Mouse (Mus musculus): Measurements from ENCODE around the gene Frem2. TPM values are rescaled to one million over a fixed set of nuclear protein-coding genes. Genes with fewer than 3 reads are reported as not detected.

Gene Frem2
- polyA plus RNA-seq, 1 experiment from 2014 or later, result 5.8 TPM

- 0 out of 2 replicates have a peak, but pooled peaks cover 3% of the 10 kb centered on the region for H3K4me1 ChIP-seq
- H3K4me3 ChIP-seq (replicated peaks), result no peak overlapping the region
- H3K9ac ChIP-seq, result no peak overlapping the region
- WGBS, result 67% methylated on average over 10 of the region's 10 CpGs
- H3K4me2 ChIP-seq (replicated peaks), result no peak overlapping the region
- no peak for ATAC-seq (ENCODE audit: insufficient number of reproducible peaks, low FRiP score, low TSS enrichment, low read depth)
- H3K27ac ChIP-seq (replicated peaks), result no peak overlapping the region
- H3K36me3 ChIP-seq, result no peaks in the 10 kb centered on the region
- H3K9me3 ChIP-seq (replicated peaks), result no peaks in the 10 kb centered on the region
- H3K27me3 ChIP-seq, result no peaks in the 10 kb centered on the region
Observed at GRCm38 (mm10) chr3:53555031-53555952, 101.9 kb downstream of the Frem2 start.

DNA sequence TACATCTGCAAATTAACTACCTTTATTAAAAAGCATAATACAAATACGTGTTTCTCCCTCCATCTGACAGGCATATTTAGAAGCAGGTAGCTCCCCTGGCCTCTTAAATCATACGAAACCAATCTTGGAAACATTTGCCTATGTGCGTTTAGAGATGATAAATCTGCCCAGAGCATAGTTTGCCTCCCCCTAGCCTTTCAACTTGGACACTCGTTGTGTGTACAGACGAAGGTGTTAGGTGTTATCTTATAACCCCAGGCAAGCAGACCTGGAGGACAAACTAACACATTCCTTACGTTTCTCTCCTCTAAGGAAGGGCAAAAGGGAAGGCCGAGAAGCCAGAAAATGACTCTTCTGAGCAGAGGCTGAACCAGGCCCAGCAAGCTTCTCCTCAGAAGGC lies 104.5 kb downstream of the Frem2 start:
- H3K4me2 ChIP-seq (replicated peaks), result no peak overlapping the region
- H3K27me3 ChIP-seq, result no peaks in the 10 kb centered on the region
- no peak overlapping the region for H3K9ac ChIP-seq
- no peaks in the 10 kb centered on the region for H3K9me3 ChIP-seq (replicated peaks)
- no peaks in the 10 kb centered on the region for H3K4me1 ChIP-seq
- ATAC-seq (ENCODE audit: insufficient number of reproducible peaks, low FRiP score, low TSS enrichment, low read depth), result no peak
- 0 out of 2 replicates have a peak, but pooled peaks cover 3% of the 10 kb centered on the region for H3K36me3 ChIP-seq
- no peak overlapping the region for H3K4me3 ChIP-seq (replicated peaks)
- no peak overlapping the region for H3K27ac ChIP-seq (replicated peaks)
- WGBS, result 68% methylated on average over 7 of the region's 7 CpGs

DNA sequence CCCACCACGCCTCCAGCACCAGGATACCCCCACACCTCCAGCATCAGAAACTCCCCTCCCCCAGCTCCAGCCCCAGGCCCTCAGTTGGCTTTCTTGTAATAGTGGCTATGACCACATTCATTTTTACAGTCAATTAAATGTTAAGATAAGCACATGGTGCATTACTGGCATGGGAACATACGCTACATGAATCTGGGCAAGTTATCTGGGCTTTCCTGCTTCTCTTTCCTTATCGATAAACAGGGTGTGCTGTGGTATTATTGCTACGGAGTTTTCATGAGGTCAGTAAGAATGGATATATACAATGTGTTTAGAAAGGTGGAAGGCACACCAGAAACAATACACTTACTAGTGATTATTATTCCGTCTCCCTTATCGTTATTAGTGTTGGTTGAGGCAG lies 125.1 kb downstream of the Frem2 start:
- no peak for ATAC-seq (ENCODE audit: insufficient number of reproducible peaks, low FRiP score, low TSS enrichment, low read depth)
- WGBS, result 83% methylated on average over 6 of the region's 6 CpGs
- H3K9me3 ChIP-seq (replicated peaks), result no peaks in the 10 kb centered on the region
- no peaks in the 10 kb centered on the region for H3K4me1 ChIP-seq
- H3K9ac ChIP-seq, result no peak overlapping the region
- H3K36me3 ChIP-seq, result no peaks in the 10 kb centered on the region
- no peak overlapping the region for H3K4me2 ChIP-seq (replicated peaks)
- no peak overlapping the region for H3K4me3 ChIP-seq (replicated peaks)
- no peak overlapping the region for H3K27ac ChIP-seq (replicated peaks)
- H3K27me3 ChIP-seq, result no peaks in the 10 kb centered on the region

DNA sequence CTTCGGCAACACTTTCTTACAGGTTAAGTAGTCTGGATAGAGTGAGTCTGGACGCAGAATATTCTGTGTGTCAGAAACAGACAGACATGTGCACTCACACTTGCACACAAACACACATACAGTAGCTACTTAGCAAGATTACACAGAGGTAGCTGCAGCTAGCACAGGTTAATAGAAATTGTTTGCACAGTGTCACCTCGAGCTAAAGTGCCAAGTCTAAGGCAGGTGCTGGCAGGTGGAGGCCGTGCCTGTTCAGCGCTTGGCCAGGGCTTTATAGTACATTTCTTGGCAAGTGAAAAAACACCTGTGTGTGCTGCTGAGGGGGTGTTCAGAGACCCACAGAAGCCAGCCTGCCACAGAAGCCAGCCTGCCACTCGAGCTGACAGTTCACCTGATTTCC lies 126.8 kb downstream of the Frem2 start:
- Histone ChIP-seq H3K27ac (replicated peaks) (no peak overlapping the region), H3K36me3 (no peaks in the 10 kb centered on the region), H3K4me3 (replicated peaks) (no peak overlapping the region), H3K27me3 (no peaks in the 10 kb centered on the region), H3K9ac (no peak overlapping the region), H3K4me1 (no peaks in the 10 kb centered on the region), H3K4me2 (replicated peaks) (no peak overlapping the region), H3K9me3 (replicated peaks) (no peaks in the 10 kb centered on the region)
- no peak for ATAC-seq (ENCODE audit: insufficient number of reproducible peaks, low FRiP score, low TSS enrichment, low read depth)
- 72% methylated on average over 6 of the region's 6 CpGs for WGBS

- no peaks in the 10 kb centered on the region for H3K4me1 ChIP-seq
- H3K27me3 ChIP-seq, result no peaks in the 10 kb centered on the region
- peak overlapping the region; percentile 55 for H3K4me2 ChIP-seq (replicated peaks)
- peak overlapping the region; percentile 38 for H3K4me3 ChIP-seq (replicated peaks)
- 0 out of 2 replicates have a peak, but pooled peaks have one; percentile 24 for ATAC-seq (ENCODE audit: insufficient number of reproducible peaks, low FRiP score, low TSS enrichment, low read depth)
- no peak overlapping the region for H3K9ac ChIP-seq
- no peaks in the 10 kb centered on the region for H3K9me3 ChIP-seq (replicated peaks)
- WGBS, result 11% methylated on average over 21 of the region's 21 CpGs
- H3K36me3 ChIP-seq, result no peaks in the 10 kb centered on the region
- H3K27ac ChIP-seq (replicated peaks), result no peak overlapping the region
Observed at GRCm38 (mm10) chr3:53525737-53526136, 131.4 kb downstream of the Frem2 start.

- Histone ChIP-seq H3K4me1 (no peaks in the 10 kb centered on the region), H3K27ac (replicated peaks) (no peak overlapping the region), H3K36me3 (no peaks in the 10 kb centered on the region), H3K9me3 (replicated peaks) (no peaks in the 10 kb centered on the region), H3K27me3 (no peaks in the 10 kb centered on the region), H3K4me2 (replicated peaks) (no peak overlapping the region), H3K4me3 (replicated peaks) (no peak overlapping the region), H3K9ac (no peak overlapping the region)
- ATAC-seq (ENCODE audit: insufficient number of reproducible peaks, low FRiP score, low TSS enrichment, low read depth), result no peak
- 92% methylated on average over 10 of the region's 10 CpGs for WGBS
Observed at GRCm38 (mm10) chr3:53522794-53523193, 134.4 kb downstream of the Frem2 start.

DNA sequence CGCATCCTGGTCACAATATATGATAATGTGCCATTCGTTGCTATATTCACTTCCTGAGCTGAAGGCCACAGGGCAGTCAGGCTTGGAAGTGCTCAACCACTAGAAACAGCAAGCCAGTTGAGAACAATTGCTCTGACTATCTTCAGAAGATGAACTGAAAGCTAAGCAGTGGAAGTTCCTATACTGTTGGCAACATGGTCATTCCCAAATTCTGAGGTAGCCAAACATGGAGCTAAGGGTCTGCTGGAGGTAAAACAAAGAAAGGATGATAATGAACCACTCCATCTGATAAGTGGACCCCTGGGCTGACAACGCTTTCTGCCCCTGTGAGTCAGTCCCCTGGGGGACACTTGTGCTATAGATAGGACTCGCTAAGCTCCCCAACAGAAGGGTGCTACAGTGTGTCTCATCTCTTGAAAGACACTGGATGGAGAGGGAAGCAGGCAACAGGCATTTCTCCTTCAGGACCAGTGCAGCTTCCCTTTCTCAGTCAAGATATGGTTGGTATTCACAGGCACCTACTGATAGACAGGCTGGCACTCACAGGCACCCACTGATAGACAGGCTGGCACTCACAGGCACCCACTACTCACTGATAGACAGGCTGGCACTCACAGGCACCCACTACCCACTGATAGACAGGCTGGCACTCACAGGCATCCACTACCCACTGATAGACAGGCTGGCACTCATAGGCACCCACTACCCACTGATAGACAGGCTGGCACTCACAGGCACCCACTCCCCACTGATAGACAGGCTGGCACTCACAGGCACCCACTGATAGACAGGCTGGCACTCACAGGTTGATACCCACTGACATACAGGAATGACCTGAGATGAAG lies 142.7 kb downstream of the Frem2 start:
- Histone ChIP-seq H3K4me1 (no peaks in the 10 kb centered on the region), H3K9me3 (replicated peaks) (no peaks in the 10 kb centered on the region), H3K4me2 (replicated peaks) (no peak overlapping the region), H3K4me3 (replicated peaks) (no peak overlapping the region), H3K9ac (no peak overlapping the region), H3K27me3 (no peaks in the 10 kb centered on the region), H3K36me3 (no peaks in the 10 kb centered on the region), H3K27ac (replicated peaks) (no peak overlapping the region)
- ATAC-seq (ENCODE audit: insufficient number of reproducible peaks, low FRiP score, low TSS enrichment, low read depth), result no peak
- 83% methylated on average over 4 of the region's 4 CpGs for WGBS

GRCm38 (mm10) chr3:53513096-53513495 lies 144.1 kb downstream of the Frem2 start:
- Histone ChIP-seq H3K27me3 (no peaks in the 10 kb centered on the region), H3K4me3 (replicated peaks) (no peak overlapping the region), H3K27ac (replicated peaks) (no peak overlapping the region), H3K9me3 (replicated peaks) (no peaks in the 10 kb centered on the region), H3K9ac (no peak overlapping the region), H3K36me3 (no peaks in the 10 kb centered on the region), H3K4me2 (replicated peaks) (no peak overlapping the region), H3K4me1 (no peaks in the 10 kb centered on the region)
- ATAC-seq (ENCODE audit: insufficient number of reproducible peaks, low FRiP score, low TSS enrichment, low read depth), result no peak
- 43% methylated on average over 5 of the region's 5 CpGs for WGBS

DNA sequence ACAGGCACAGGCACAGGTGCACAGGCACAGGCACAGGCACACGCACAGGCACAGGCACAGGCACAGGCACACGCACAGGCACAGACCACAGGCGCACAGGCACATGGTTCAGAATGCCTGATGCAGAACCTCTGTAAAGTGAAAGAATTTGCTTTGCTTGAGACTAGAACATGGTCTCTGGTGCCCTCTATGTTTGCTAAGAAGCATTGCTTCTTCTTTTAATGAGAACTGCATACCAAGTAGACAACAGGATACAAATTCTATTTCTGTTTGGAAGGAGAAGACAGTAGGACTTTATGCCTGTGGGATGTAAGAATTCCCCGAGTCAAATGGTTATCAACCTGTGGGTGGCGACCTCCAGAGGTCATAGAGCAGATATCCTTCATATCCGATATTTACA lies 154.7 kb downstream of the Frem2 start:
- Histone ChIP-seq H3K4me2 (replicated peaks) (no peak overlapping the region), H3K4me3 (replicated peaks) (no peak overlapping the region), H3K9me3 (replicated peaks) (no peaks in the 10 kb centered on the region), H3K27ac (replicated peaks) (no peak overlapping the region), H3K36me3 (no peaks in the 10 kb centered on the region), H3K4me1 (peaks cover 6% of the 10 kb centered on the region; the same call in 1 of the 2 replicates), H3K27me3 (no peaks in the 10 kb centered on the region), H3K9ac (no peak overlapping the region)
- 67% methylated on average over 6 of the region's 6 CpGs for WGBS
- no peak for ATAC-seq (ENCODE audit: insufficient number of reproducible peaks, low FRiP score, low TSS enrichment, low read depth)

GRCm38 (mm10) chr3:53498351-53498905 lies 158.7 kb downstream of the Frem2 start:
- H3K27ac ChIP-seq (replicated peaks), result no peak overlapping the region
- no peak overlapping the region for H3K4me2 ChIP-seq (replicated peaks)
- H3K9ac ChIP-seq, result no peak overlapping the region
- no peak for ATAC-seq (ENCODE audit: insufficient number of reproducible peaks, low FRiP score, low TSS enrichment, low read depth)
- WGBS, result 61% methylated on average over 6 of the region's 6 CpGs
- no peak overlapping the region for H3K4me3 ChIP-seq (replicated peaks)
- H3K36me3 ChIP-seq, result no peaks in the 10 kb centered on the region
- H3K9me3 ChIP-seq (replicated peaks), result no peaks in the 10 kb centered on the region
- peaks cover 8% of the 10 kb centered on the region; the same call in 1 of the 2 replicates for H3K4me1 ChIP-seq
- H3K27me3 ChIP-seq, result no peaks in the 10 kb centered on the region

GRCm38 (mm10) chr3:53488353-53488752 lies 168.8 kb downstream of the Frem2 start, which contains the start of gene Stoml3:
Gene Stoml3 (plus strand): TSS chr3:53488653.
- 67% methylated on average over 6 of the region's 6 CpGs for WGBS
- Histone ChIP-seq H3K4me2 (replicated peaks) (no peak within 1 kb of the TSS), H3K27ac (replicated peaks) (no peak within 1 kb of the TSS), H3K36me3 (no peaks in the 10 kb centered on the region), H3K9me3 (replicated peaks) (no peaks in the 10 kb centered on the region), H3K27me3 (no peaks in the 10 kb centered on the region), H3K4me3 (replicated peaks) (no peak within 1 kb of the TSS), H3K4me1 (no peaks in the 10 kb centered on the region), H3K9ac (no peak within 1 kb of the TSS)
- no peak for ATAC-seq (ENCODE audit: insufficient number of reproducible peaks, low FRiP score, low TSS enrichment, low read depth)
